Mouse (Mus musculus) thymus, postnatal 10 days (tissue): ENCODE measurements at regions not wholly inside any gene's neighbourhood (a gene's known extent, or its start where the extent isn't known, plus 50 kb on each side); places are given as distances from the start of the nearest gene placed in this dataset.

Experiments
- DNase-seq, 2 experiments: peaks; one replicate each; pipeline ENCODE4 v3.0.0; 2021; ENCODE audit warnings: low spot score in 2 of 2

DNA sequence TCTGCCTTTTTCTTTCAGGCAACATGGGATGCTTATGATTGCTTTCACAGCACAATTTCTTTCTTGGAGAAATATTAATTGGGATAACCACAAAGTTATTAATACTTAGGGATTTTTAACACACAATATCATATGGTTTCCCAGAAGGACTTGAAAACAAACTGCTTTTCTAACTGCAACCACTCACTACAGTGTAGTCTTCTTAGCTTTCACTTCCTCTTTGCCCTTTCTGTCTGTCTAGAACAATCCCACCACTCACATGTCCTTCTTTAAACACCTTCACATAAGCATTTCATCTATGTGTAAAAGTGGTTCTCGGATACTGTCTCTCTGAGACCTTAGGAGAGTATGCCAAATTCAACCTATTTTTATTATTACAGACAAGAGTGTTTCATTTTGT, 204.3 kb downstream of the C1d start:
- DNase-seq, result no peak

DNA sequence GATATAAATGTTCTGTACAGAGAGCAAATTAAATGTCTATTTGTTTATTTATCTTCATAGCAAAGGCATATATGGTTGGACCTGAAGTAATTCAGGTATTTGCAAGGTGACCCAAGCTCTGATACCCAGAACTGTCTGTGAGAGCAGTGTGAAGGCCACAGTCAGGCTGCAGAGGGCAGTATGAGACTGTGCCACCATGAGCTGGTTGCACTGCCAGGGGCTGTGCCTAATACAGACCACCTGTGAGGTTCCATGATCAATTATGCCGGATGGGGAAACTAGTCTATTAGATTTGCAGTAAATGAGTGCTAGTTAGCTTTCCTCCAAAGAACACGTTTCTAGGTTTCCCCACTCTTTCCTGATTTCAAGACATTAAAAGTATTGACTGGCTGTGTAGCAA, 207.5 kb downstream of the C1d start:
- no peak for DNase-seq

DNA sequence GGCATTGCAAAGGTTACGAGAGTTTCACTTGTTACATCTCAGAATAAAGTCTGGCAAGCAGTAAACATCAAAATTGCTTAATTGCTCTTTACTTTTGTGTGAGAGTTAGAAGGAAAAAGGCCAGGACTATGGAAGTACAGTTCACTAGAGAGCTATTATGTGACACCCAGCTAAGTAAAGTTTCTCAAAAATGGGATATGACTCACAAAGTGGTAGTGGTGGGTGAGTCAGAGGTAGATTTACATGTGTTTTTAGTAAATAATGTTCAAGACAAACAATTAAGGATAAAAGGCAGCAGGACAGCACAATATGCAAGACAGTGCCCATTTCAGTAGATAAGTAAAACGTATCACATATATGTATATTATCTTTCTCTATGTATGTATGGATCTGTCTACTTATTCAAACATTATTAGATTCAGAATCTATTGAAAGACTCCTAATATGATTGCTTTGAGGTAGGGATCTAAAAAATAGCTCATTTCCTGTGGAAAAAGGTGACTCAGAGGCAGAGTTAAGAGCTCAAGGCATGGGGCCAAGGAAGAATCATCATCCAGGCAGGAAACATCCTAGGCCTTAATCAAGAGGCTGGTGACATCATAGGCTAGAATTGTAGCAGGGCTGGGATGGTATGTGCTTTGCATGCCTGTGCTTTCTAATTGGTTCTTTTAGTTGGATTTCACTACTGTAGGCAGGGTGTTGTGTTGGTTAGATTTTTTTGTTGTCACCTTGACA, 211.2 kb downstream of the C1d start:
- no peak for DNase-seq

DNA sequence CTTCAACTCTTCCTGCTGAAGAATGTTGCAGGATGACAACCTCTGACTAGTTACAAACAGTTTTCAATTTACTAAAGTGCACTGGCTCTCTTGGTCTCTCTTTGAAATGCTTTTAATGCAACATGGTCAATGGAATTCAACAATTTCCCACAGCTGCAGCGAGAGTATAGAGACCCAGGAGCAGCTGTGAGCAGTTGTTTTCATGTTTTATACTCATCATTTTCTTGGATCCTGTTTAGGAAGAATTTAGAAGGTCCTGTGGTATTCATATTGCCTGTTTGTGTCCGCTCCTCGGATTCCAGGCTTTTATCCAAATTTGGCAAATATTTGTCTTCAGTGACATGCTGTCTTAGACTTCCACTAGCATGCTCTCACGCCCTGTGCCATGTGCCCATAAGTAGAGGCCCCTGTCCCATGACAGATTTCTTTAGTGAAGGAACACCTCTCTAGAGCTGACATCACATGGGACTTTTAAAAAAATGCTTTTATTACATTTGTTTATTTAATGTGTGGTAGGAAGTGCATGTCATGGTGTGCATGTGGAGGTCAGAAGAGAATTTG, 224.1 kb downstream of the C1d start:
- no peak for DNase-seq

DNA sequence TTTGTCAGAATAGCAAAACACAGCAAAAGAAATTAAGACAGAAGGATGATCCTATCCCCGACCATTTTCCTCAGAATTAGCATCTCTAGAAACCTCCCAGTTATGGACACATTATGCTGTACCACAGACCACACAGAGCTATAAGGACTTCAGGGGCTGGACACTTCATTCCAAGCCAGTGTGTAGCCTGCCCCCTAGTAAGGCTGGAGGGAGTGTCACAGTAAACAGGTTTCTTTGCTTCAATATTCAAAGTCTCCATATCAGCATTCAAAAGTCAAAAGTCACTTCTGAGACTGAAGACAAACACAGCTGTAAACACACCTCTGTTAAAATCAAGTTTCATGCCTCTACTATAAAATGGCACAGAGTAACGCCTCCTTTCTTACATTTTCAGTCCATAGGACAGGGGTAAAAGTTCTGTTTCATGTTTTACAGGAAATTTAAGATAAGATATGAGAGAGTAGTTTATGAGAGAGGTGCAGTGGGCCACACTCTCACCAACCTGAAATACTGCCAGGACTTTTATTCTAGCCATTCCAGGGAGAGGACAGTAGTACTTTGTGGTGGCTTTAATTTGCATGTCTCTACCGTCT, 226.6 kb downstream of the C1d start:
- no peak for DNase-seq

DNA sequence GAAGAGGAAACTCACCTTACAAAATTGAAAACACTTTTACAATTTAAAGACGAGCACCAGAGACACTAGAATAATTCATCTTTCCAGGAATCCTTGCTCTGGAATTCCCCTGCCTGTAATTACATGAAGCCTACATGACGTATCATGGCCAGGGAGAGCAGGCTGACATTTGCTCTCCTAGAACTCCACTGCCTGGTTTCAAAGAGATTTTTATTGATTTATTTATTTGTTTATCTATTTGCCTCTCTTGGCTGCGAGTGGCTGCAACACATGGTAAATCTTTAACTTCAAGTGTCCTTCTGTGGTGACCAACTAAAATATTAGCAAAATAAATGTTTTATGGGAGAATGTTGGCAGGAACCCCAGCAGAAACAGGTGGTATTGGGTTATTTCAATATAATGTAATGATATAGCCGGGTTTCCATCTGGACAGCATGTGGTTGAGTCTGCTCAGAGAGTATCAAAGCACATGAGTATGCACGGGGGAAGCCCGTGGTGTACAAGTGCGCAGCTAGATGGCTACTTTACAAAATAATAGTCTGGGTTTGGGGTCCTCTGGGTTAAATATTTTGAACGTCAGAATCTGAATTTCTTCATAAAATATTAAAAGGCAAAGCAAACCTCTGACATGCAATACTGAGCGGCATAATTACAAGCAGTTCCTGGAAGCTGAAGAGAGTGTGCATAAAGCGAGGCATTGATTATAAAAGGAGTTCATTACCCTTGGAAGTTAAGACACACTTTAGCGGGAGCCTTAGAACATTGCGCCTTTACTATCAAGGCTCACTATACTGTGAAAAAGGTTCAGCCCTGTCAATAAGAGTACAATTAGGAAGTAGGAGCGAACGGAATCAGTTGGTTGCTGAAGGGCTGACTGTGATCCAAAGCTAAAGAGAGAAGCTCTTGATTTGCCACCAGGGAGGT, 244.0 kb downstream of the C1d start:
- DNase-seq, result no peak

DNA sequence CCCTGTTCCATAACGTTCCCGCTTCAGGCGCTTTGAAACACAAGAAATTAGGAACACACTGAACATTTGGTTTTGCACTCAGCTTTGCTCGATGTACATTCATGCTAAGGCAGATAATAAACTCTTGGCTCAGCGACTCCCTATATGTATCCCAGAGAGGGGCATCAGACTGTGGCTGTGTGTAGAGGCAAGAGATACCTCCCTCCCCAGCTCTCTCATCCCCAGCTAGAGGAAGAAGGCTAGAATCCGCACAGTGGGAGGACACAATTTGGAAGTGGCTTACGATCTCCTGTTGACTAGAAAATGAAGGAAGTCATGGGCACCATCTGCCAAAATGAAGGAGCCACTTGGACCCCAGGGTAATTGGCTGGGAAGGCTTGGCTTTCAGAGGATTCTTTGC, 244.7 kb downstream of the C1d start:
- no peak for DNase-seq

DNA sequence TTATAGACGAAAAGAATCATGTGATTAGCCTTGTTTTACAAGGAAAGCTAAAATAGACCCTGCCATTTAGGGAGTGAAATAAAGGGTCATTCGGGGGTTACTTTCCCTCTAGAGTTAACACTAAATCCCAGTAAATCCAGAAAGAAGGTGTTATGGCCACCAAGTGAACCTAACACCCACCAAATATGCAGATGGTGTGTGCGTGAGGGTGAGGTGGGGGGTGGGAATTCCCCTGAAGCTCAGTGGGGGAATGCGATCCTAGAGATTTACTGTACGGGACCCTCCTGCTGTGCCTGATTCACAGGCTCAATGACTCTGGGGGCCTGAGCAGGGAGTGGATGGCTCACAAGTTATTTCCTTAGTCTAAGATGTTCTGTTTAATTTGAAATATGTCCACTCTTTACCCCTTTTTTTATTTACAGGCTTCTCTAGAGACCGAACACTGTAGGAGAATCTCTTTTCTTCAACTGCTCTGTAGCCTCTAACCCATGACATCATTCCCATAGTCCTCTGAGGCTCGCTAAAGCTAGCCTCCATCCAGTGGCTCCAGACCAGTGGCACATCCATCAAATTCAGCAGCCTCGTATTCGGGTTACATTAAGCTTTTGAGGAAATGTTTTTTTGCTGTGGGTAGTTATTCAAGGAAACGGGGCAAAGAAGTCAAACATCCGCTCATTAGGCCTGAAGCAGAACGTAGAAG, 265.0 kb downstream of the C1d start:
- no peak for DNase-seq

DNA sequence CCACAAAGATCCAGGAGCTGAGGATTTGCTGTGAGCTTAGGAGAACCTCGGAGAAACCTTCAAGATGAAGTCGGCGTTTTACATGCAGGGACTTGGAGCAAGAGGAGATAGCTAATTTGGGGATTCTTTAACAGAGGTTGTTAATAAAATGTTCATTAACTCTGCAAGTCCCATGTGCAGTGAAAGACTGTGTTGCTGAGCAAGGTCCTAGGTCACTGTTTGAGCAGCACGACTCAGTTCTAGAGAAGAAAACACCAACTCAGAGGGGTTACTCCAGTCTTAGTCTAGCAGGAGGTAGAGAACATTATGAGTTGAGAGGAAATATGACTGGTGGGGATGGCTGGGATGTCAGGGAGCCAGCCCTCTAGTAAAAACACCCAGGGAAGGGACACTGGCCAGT, 265.9 kb downstream of the C1d start:
- DNase-seq, result no peak

DNA sequence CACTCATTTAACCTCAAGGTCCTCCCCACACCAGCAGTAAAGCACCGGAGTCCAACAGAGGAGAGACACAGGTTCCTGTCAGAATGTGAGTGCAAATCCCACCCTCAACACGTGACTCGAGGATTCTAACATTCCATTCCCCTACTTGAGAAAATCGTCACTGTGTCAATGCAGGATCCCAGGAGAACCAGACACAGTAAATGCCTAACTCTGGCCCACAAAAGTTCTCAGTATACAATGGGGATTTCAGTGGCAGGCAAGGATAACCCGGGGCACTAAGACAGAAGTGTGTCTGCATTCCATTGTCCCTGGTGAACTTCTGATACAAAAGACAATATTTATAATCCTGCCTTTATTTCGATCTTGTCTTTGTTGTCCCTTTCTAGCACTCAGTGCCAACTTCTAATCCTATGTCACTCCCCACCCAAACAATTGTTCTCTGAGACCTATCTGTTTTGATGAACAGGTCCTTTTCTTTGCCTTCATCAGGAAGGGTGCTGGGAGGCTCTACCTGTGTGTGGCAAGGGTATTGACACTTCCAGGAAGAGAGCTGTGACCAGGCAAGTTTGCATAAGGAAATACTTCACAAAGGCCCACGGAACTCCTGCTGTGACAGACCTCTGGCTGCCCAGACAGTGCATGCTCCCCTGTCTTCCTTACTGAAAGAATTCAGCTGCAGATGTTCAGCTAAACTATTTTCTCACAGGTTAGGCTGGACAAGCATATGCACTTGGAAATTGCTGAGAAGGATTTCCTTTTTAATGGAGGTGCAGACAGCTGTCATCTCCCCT, 267.8 kb downstream of the C1d start:
- DNase-seq, result no peak

DNA sequence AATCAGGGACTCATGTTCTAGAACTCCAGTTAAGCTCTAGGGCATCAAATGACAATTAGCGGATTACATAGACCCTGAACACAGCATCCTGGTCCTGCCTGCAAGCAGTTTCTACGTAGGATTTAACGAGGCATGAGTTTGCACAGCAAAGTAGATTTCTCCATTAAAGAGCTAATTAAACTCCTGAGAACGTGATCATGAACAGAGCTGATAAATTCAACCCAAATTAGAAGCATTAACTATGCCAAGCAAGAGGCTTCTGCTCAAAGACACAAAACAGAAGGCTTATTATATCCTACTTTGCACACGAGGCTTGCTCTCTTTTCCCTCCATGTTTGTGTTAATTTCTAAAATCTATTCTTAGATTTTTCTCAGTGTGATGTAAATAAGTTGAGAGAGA, 269.1 kb downstream of the C1d start:
- no peak for DNase-seq

DNA sequence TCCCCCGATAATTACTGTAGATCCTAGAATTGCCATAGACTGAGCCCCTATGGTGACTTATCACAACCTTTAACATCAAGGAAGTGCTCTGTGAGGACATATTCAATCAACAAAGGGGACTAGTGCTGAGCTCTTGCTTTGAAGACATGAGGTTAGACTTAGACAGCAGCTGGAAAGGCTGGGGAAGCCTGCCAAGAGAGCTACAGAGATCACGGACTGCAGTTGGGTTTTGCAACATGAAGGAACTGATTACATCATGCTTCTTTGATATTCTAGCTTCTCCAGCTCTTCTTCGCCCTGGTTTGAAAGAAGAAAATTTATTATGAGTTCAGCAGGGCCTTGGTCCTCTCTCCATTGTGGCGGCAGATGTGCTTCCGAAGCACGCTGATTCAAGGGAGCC, 271.2 kb downstream of the C1d start:
- no peak for DNase-seq

DNA sequence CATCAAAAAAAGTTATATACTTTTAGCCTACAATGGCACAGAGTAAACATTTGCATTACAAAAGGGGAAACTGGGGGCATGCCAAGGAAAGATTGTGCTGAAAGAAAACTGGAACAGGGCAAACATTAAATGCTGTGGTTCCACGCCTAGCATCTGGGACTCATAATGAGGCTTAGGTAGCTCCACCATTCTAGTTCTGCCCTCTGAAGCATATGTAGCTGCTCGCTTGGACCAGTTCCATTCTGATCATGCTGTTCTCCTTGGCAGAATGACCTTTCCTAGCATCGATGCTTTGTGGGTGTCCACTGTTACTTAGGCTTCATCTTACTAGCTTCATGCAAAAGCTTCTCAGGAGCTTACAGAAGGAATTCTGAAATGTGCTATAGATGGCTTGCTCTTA, 276.3 kb downstream of the C1d start:
- DNase-seq, result no peak

DNA sequence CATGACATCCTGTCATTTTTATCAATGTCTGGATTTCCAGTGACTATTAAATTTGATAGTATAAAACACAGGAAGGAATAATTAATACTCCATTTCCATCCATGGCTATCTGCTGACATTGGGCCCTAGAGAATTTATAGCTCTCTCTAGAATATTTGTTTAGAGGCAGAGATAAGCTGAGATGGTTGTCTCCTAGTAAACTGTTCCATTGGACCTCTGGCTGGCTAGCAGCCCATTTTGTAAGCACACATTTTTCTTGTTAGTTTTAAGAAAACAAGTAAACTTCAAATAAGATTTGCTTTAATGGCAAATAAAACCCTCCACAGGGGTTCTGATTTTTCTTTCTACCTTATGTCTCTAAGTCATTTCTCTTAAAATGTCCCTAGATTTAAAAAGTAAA, 288.9 kb downstream of the C1d start:
- no peak for DNase-seq

DNA sequence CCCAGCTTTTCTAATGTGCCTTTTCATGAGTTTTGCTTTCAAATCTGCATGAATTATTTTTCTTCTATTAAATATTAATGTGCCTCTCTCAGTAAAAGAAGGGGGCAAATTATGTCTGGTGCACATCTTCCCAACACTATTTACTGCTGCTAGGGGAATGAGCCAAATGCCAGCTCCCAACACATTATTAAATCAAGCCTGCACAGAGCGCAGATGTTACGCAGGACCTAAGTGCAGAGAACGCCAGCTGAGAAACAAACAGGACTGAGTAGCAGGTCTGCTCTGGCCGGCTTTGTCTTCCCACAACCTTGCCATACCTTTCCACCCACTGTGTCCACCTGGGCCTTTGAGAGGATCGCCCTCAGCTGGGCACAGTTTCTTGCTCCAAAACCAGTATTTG, 291.8 kb downstream of the C1d start:
- DNase-seq, result no peak

DNA sequence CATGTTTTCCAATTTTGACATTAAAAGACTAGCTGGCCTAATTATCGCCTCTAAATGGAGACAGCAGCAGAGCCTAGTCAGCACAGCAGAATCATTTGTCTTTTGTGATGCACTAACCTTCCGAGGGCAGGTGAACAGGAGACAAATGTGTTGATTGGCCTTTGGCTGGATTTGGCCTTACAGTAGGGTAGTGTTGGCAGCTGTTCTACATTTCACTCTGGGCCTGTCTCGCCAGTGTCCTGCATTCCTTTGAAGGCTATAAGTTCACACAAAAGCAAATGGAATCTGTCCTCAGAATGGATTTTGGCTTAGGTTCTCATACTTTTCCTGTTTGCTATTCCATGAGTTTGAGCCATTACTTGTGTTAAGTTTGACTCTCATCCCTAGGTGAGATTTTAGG, 297.9 kb downstream of the C1d start:
- DNase-seq, result no peak

DNA sequence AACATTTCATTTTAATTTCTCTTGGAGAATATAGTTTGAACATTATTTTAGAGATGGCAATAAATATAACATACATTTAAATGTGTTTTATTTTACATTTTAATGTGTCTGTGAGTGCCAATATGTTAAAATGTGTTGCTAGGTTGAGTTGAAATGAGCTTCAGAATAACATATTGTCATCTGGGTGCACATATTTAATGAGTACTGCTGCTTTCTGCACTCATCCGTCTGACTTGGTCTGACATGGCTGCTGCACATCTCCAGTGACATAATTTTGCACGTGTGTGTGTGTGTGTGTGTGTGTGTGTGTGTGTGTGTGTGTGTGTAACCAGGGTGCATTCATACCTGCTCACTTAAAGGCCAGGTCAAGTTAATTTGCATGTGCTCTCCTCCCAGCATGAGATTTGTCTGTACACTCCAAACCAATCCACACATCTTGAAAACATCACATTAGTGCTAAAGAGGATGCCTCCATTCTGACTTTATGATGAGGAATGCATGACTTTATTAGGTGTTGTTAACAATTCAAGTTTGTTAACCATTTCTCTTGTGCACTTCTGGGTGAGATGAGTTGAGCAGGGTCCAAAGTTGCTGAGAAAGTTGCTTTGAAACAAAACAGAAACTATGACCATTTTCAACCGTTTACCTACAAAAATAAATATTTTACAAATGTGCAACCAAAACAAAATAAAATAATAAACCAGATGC, 334.6 kb downstream of the C1d start:
- DNase-seq, result no peak

DNA sequence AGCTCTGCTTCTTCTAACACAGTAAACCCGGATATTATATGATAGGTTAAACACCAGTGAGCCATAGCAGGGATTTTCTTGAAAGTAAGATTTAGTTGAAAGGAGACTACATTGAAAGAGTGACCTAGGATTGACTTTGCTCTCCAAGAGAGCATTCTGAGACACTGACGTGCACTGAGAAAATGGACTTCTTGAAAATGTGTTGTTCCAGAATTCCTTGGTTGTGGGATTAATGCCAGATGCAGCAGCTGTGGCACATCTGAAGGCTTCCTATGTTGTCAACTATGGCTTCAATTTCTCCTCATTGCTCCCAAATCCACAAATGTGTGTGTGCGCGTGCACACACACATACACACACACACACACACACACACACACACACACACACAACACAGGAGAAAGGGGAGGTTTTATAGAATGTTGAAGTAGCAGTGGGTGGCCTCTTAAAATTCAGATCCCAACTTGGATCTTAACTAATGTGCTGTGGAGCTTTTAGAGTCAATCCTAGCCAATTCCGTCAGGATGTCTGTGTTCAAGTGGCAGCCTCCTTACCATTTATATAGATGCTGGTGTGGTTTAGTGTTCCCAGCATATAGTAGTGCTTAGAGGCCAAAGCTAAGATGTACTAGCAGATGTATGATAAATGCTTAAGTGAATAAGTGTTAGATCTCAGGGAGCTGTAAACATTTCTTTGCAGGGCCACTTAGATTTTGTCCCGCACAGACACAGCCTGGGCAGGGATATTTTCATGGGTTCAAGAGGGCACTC, 346.5 kb downstream of the C1d start:
- no peak for DNase-seq

DNA sequence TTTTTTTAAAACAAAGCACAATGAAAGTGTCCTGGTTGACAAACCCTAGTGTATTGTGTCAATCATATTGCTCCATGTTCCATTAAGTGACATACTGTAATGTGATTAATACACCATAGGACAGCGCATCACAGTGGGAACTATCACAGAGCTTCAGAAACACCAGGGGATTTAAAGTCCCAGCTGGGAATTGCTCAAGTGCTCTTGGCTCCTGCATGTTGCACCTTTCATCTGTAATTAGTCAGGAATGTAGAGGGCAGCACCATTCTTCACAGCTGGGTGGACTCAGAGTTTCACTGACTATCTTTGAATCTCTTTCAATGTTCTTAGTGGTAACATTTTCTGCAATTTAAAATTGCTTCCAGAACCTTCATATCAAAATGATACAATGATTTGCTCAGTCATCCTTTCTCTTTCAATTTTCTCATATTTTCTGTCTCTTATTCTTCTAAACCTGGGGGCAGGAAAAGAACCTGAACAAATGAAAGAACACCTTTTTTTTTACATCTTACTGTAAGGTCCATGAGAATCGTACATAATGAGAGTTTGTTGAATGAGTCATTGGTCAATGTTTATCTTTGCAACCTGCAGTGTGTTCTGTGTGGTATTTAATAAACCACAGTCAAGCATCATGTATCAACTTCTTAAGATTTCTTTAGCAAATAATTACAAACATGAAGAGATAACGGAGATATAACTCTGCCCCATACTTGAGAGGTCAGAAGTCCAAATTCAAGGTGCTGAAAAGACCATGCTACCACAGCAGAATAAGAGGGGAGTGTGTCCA, 333.0 kb downstream of the Etaa1 start:
- DNase-seq, result no peak
